ENCODE assay signal across 11 mouse cellular contexts in the genomic region with DNA sequence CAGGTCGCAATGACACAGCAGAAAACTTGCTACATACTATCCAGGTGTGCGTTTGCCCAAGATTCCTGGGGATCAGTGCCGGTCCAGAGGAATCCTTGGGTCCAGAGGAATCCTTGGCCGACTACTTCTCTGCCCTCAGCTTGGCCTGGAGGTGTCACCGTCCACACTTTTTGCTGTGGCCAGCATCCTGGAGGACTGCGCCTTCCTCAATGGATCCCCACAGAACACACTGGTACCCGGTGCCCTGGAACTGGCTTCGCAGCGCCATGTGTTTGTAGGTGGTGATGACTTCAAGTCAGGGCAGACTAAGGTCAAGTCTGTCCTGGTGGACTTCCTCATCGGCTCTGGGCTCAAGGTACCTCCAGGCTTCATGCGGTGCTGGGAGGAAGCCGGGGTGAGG. TPM values are rescaled to one million over a fixed set of nuclear protein-coding genes. Genes with fewer than 3 reads are reported as not detected.
DNase-seq lines count a peak whose midpoint lies in the region; ATAC-seq lines count a peak whose summit lies in the region.
"Had no signal": no experiment of that assay in that cellular context is flagged by ENCODE, and none has a peak within 500 bp of the region (broad histone marks: within the 10 kb centered on the region; RNA-seq: fewer than 3 reads in every experiment).

No protein-coding gene starts in this region.

- no peak for ATAC-seq in forebrain, embryonic 14.5 days
- ATAC-seq in forebrain, embryonic 11.5 days (replicated peaks; ENCODE audit: low FRiP score), result no peak
- no peak for ATAC-seq in liver, embryonic 12.5 days
- no peak for ATAC-seq in embryonic facial prominence, embryonic 14.5 days (ENCODE audit: low read depth)
- ATAC-seq in limb, embryonic 15.5 days (ENCODE audit: insufficient number of reproducible peaks, low FRiP score, low TSS enrichment, low read depth), result no peak
- ATAC-seq: Patski had no signal

- peaks cover 29% of the 10 kb centered on the region for H3K4me1 ChIP-seq in forebrain, embryonic 14.5 days (ENCODE audit: control insufficient read depth, insufficient read depth, low read length)
- H3K4me1 ChIP-seq in forebrain, embryonic 11.5 days (replicated peaks; ENCODE audit: control insufficient read depth, insufficient read depth, low read length), result peaks cover 43% of the 10 kb centered on the region
- H3K4me1 ChIP-seq in liver, embryonic 12.5 days, result peaks cover 83% of the 10 kb centered on the region
- H3K4me1 ChIP-seq in embryonic facial prominence, embryonic 14.5 days (ENCODE audit: control insufficient read depth, insufficient read depth, low read length), result peaks cover 30% of the 10 kb centered on the region
- peaks cover 75% of the 10 kb centered on the region for H3K4me1 ChIP-seq in limb, embryonic 15.5 days

- no peak overlapping the region for H3K27ac ChIP-seq in forebrain, embryonic 14.5 days (ENCODE audit: low read depth, low read length)
- H3K27ac ChIP-seq in forebrain, embryonic 11.5 days (ENCODE audit: low read depth, low read length), result no peak overlapping the region
- H3K27ac ChIP-seq in liver, embryonic 12.5 days, result no peak overlapping the region
- H3K27ac ChIP-seq in embryonic facial prominence, embryonic 14.5 days (replicated peaks; ENCODE audit: low read depth, low read length), result no peak overlapping the region
- H3K27ac ChIP-seq in limb, embryonic 15.5 days, result no peak overlapping the region

- DNase-seq in forebrain, embryonic 14.5 days (ENCODE audit: low spot score), result no peak
- no peak for DNase-seq in forebrain, embryonic 11.5 days (ENCODE audit: low spot score)
- DNase-seq in liver, result no peak
- DNase-seq in embryonic facial prominence, embryonic 14.5 days (ENCODE audit: low spot score), result no peak
- DNase-seq in cerebellum, postnatal 14 days, result no peak
- DNase-seq in layer of hippocampus, adult 18-20 months (ENCODE audit: low spot score in 2 of 2), result no peak
- DNase-seq: adrenal gland, postnatal 36 days; gastrocnemius, postnatal 25 days had no signal

- H3K36me3 ChIP-seq in forebrain, embryonic 14.5 days (ENCODE audit: control insufficient read depth, insufficient read depth, low read length), result peaks cover 23% of the 10 kb centered on the region
- H3K36me3 ChIP-seq in forebrain, embryonic 11.5 days (ENCODE audit: control insufficient read depth, insufficient read depth, low read length), result no peaks in the 10 kb centered on the region; the same call in 1 of the 2 replicates
- H3K36me3 ChIP-seq in liver, embryonic 12.5 days, result peaks cover 73% of the 10 kb centered on the region
- H3K36me3 ChIP-seq in embryonic facial prominence, embryonic 14.5 days (ENCODE audit: control insufficient read depth, insufficient read depth, low read length), result peaks cover 33% of the 10 kb centered on the region
- H3K36me3 ChIP-seq in limb, embryonic 15.5 days, result peaks cover 30% of the 10 kb centered on the region

- peak overlapping the region; percentile 99; the same call in 1 of the 2 replicates for H3K4me2 ChIP-seq in forebrain, embryonic 14.5 days (ENCODE audit: low read length)
- no peak overlapping the region for H3K4me2 ChIP-seq in forebrain, embryonic 11.5 days (ENCODE audit: low read depth, low read length, severe bottlenecking)
- H3K4me2 ChIP-seq in liver, embryonic 12.5 days, result peak overlapping the region; percentile 99
- peak overlapping the region; percentile 99 for H3K4me2 ChIP-seq in embryonic facial prominence, embryonic 14.5 days (ENCODE audit: low read depth, low read length)
- H3K4me2 ChIP-seq in limb, embryonic 15.5 days, result peak overlapping the region; percentile 99; the same call in 1 of the 2 replicates

- no peaks in the 10 kb centered on the region for H3K9me3 ChIP-seq in forebrain, embryonic 14.5 days (replicated peaks; ENCODE audit: control insufficient read depth, low read length)
- H3K9me3 ChIP-seq in forebrain, embryonic 11.5 days (ENCODE audit: control insufficient read depth, low read length), result no peaks in the 10 kb centered on the region
- H3K9me3 ChIP-seq in liver, embryonic 12.5 days (replicated peaks), result no peaks in the 10 kb centered on the region
- H3K9me3 ChIP-seq in embryonic facial prominence, embryonic 14.5 days (ENCODE audit: control insufficient read depth, low read length), result no peaks in the 10 kb centered on the region
- no peaks in the 10 kb centered on the region for H3K9me3 ChIP-seq in limb, embryonic 15.5 days

- no peaks in the 10 kb centered on the region for H3K27me3 ChIP-seq in forebrain, embryonic 14.5 days (replicated peaks; ENCODE audit: control insufficient read depth, insufficient read depth, low read length)
- no peaks in the 10 kb centered on the region; the same call in 1 of the 2 replicates for H3K27me3 ChIP-seq in forebrain, embryonic 11.5 days (ENCODE audit: control insufficient read depth, insufficient read depth, low read length)
- H3K27me3 ChIP-seq in liver, embryonic 12.5 days (replicated peaks), result no peaks in the 10 kb centered on the region
- no peaks in the 10 kb centered on the region for H3K27me3 ChIP-seq in embryonic facial prominence, embryonic 14.5 days (replicated peaks; ENCODE audit: control insufficient read depth, insufficient read depth, low read length)
- no peaks in the 10 kb centered on the region for H3K27me3 ChIP-seq in limb, embryonic 15.5 days
- H3K27me3 ChIP-seq: Patski had no signal

- no peak overlapping the region for H3K9ac ChIP-seq in forebrain, embryonic 14.5 days (ENCODE audit: low read length)
- no peak overlapping the region for H3K9ac ChIP-seq in forebrain, embryonic 11.5 days (ENCODE audit: low read length)
- H3K9ac ChIP-seq in liver, embryonic 12.5 days, result no peak overlapping the region
- no peak overlapping the region for H3K9ac ChIP-seq in embryonic facial prominence, embryonic 14.5 days (ENCODE audit: low read depth, low read length)
- no peak overlapping the region for H3K9ac ChIP-seq in limb, embryonic 15.5 days

- WGBS in forebrain, embryonic 14.5 days, result 94% methylated on average over 12 of the region's 12 CpGs
- 95% methylated on average over 12 of the region's 12 CpGs for WGBS in forebrain, embryonic 11.5 days
- WGBS in liver, embryonic 12.5 days (ENCODE audit: insufficient replicate concordance), result 83% methylated on average over 12 of the region's 12 CpGs
- WGBS in embryonic facial prominence, embryonic 14.5 days, result 96% methylated on average over 12 of the region's 12 CpGs
- 95% methylated on average over 12 of the region's 12 CpGs for WGBS in limb, embryonic 15.5 days

- H3K4me3 ChIP-seq in forebrain, embryonic 14.5 days (ENCODE audit: low read depth, low read length), result no peak overlapping the region
- no peak overlapping the region for H3K4me3 ChIP-seq in forebrain, embryonic 11.5 days (ENCODE audit: low read depth, low read length)
- 0 out of 2 replicates have a peak overlapping the region, but pooled peaks have one; percentile 69 for H3K4me3 ChIP-seq in liver, embryonic 12.5 days
- H3K4me3 ChIP-seq in embryonic facial prominence, embryonic 14.5 days (ENCODE audit: low read depth, low read length), result no peak overlapping the region
- no peak overlapping the region; the same call in 1 of the 2 replicates for H3K4me3 ChIP-seq in limb, embryonic 15.5 days

RNA-seq across cellular contexts. Expression of a gene that starts 1.6 kb away (rescaled TPM):
- 59.0 and 75.1 TPM in 2 replicates for polyA plus RNA-seq in forebrain, embryonic 14.5 days (2014; fragmentation: Nextera tagmentation; extraction: Ambion mirVana)
- 98.1 and 109 TPM in 2 replicates for polyA plus RNA-seq in forebrain, embryonic 11.5 days (2014; fragmentation: Nextera tagmentation; extraction: Ambion mirVana)
- 114 and 115 TPM in 2 replicates for polyA plus RNA-seq in liver, embryonic 12.5 days (2016; fragmentation: Nextera tagmentation; extraction: Ambion mirVana)
- 94.5 and 107 TPM in 2 replicates for polyA plus RNA-seq in embryonic facial prominence, embryonic 14.5 days (2014; fragmentation: Nextera tagmentation; extraction: Ambion mirVana)
- 111 and 123 TPM in 2 replicates for polyA plus RNA-seq in limb, embryonic 15.5 days (2015; fragmentation: Nextera tagmentation; extraction: Ambion mirVana)
- 10 to 100 TPM; 47.3 to 47.7 TPM for total RNA-seq in layer of hippocampus, adult 18-20 months (2021)

RNA-seq across cellular contexts. Expression of a gene that starts 12.9 kb away (rescaled TPM):
- polyA plus RNA-seq in forebrain, embryonic 14.5 days (2014; fragmentation: Nextera tagmentation; extraction: Ambion mirVana), result 135 and 147 TPM in 2 replicates
- polyA plus RNA-seq in forebrain, embryonic 11.5 days (2014; fragmentation: Nextera tagmentation; extraction: Ambion mirVana), result 113 and 127 TPM in 2 replicates
- 96.4 and 98.0 TPM in 2 replicates for polyA plus RNA-seq in liver, embryonic 12.5 days (2016; fragmentation: Nextera tagmentation; extraction: Ambion mirVana)
- 120 and 132 TPM in 2 replicates for polyA plus RNA-seq in embryonic facial prominence, embryonic 14.5 days (2014; fragmentation: Nextera tagmentation; extraction: Ambion mirVana)
- polyA plus RNA-seq in limb, embryonic 15.5 days (2015; fragmentation: Nextera tagmentation; extraction: Ambion mirVana), result 119 and 120 TPM in 2 replicates
- 100 to 1,000 TPM; 272 to 279 TPM for total RNA-seq in layer of hippocampus, adult 18-20 months (2021)

RNA-seq across cellular contexts. Expression of a gene that starts 20.1 kb away (rescaled TPM):
- 0.89 and 1.9 TPM in 2 replicates for polyA plus RNA-seq in forebrain, embryonic 14.5 days (2014; fragmentation: Nextera tagmentation; extraction: Ambion mirVana)
- 1.2 and 1.4 TPM in 2 replicates for polyA plus RNA-seq in forebrain, embryonic 11.5 days (2014; fragmentation: Nextera tagmentation; extraction: Ambion mirVana)
- polyA plus RNA-seq in liver, embryonic 12.5 days (2016; fragmentation: Nextera tagmentation; extraction: Ambion mirVana), result 4.1 and 4.6 TPM in 2 replicates
- 1.8 and 2.3 TPM in 2 replicates for polyA plus RNA-seq in embryonic facial prominence, embryonic 14.5 days (2014; fragmentation: Nextera tagmentation; extraction: Ambion mirVana)
- polyA plus RNA-seq in limb, embryonic 15.5 days (2015; fragmentation: Nextera tagmentation; extraction: Ambion mirVana), result 3.2 and 3.3 TPM in 2 replicates
- under 1 TPM; 0.33 to 0.37 TPM for total RNA-seq in layer of hippocampus, adult 18-20 months (2021)

RNA-seq across cellular contexts. Expression of a gene that starts 36.4 kb away (rescaled TPM):
- 0.16 and 0.20 TPM in 2 replicates for polyA plus RNA-seq in forebrain, embryonic 14.5 days (2014; fragmentation: Nextera tagmentation; extraction: Ambion mirVana)
- not detected in 2 replicates for polyA plus RNA-seq in forebrain, embryonic 11.5 days (2014; fragmentation: Nextera tagmentation; extraction: Ambion mirVana)
- polyA plus RNA-seq in liver, embryonic 12.5 days (2016; fragmentation: Nextera tagmentation; extraction: Ambion mirVana), result 4.4 and 4.9 TPM in 2 replicates
- 0.28 and 0.29 TPM in 2 replicates for polyA plus RNA-seq in embryonic facial prominence, embryonic 14.5 days (2014; fragmentation: Nextera tagmentation; extraction: Ambion mirVana)
- 0.16 and 0.24 TPM in 2 replicates for polyA plus RNA-seq in limb, embryonic 15.5 days (2015; fragmentation: Nextera tagmentation; extraction: Ambion mirVana)
- not detected for total RNA-seq in layer of hippocampus, adult 18-20 months (2021)

RNA-seq across cellular contexts. Expression of a gene that starts 56.6 kb away (rescaled TPM):
- polyA plus RNA-seq in forebrain, embryonic 14.5 days (2014; fragmentation: Nextera tagmentation; extraction: Ambion mirVana), result 15.1 TPM in 2 replicates
- 21.8 and 22.2 TPM in 2 replicates for polyA plus RNA-seq in forebrain, embryonic 11.5 days (2014; fragmentation: Nextera tagmentation; extraction: Ambion mirVana)
- 13.1 TPM in 2 replicates for polyA plus RNA-seq in liver, embryonic 12.5 days (2016; fragmentation: Nextera tagmentation; extraction: Ambion mirVana)
- 17.3 and 21.7 TPM in 2 replicates for polyA plus RNA-seq in embryonic facial prominence, embryonic 14.5 days (2014; fragmentation: Nextera tagmentation; extraction: Ambion mirVana)
- polyA plus RNA-seq in limb, embryonic 15.5 days (2015; fragmentation: Nextera tagmentation; extraction: Ambion mirVana), result 20.4 and 21.1 TPM in 2 replicates
- 10 to 100 TPM; 18.9 to 21.8 TPM for total RNA-seq in layer of hippocampus, adult 18-20 months (2021)
